8 mouse cellular contexts compared by ENCODE assay signal in genomic region chr10:82985700-82986131, GRCm38 (mm10). TPM values are rescaled to one million over a fixed set of nuclear protein-coding genes. Genes with fewer than 3 reads are reported as not detected.
DNase-seq lines count a peak whose midpoint lies in the region; ATAC-seq and TF ChIP-seq lines count a peak whose summit lies in the region.

No protein-coding gene starts in this region.

- H3K4me3 ChIP-seq in kidney, adult 2 months (ENCODE audit: insufficient read depth, low read depth, low read length), result peak overlapping the region; percentile 60
- peak overlapping the region; percentile 77 for H3K4me3 ChIP-seq in limb, embryonic 14.5 days (replicated peaks; ENCODE audit: low read length)
- peak overlapping the region; percentile 64 for H3K4me3 ChIP-seq in myocyte
- H3K4me3 ChIP-seq in stomach, embryonic 16.5 days (replicated peaks; ENCODE audit: low read length), result peak overlapping the region; percentile 67

- ATAC-seq in frontal cortex, adult (ENCODE audit: low TSS enrichment), result peak; percentile 41
- peak; percentile 12; the same call in 1 of the 2 replicates for ATAC-seq in limb, embryonic 14.5 days (ENCODE audit: low FRiP score, low read depth)
- ATAC-seq in stomach, embryonic 16.5 days (ENCODE audit: insufficient read depth, low FRiP score), result peak; percentile 12; the same call in 1 of the 2 replicates

- peaks cover 7% of the 10 kb centered on the region for H3K4me1 ChIP-seq in kidney, adult 2 months (ENCODE audit: control insufficient read depth, insufficient read depth, low read length)
- H3K4me1 ChIP-seq in limb, embryonic 14.5 days (ENCODE audit: control insufficient read depth, insufficient read depth, low read length), result 0 out of 2 replicates have a peak, but pooled peaks cover 16% of the 10 kb centered on the region
- peaks cover 28% of the 10 kb centered on the region for H3K4me1 ChIP-seq in stomach, embryonic 16.5 days (ENCODE audit: control insufficient read depth, insufficient read depth, low read length)

- H3K79me2 ChIP-seq in myocyte (ENCODE audit: control insufficient read depth, insufficient read depth), result peaks cover 40% of the 10 kb centered on the region

- no peaks in the 10 kb centered on the region for H3K9me3 ChIP-seq in limb, embryonic 14.5 days (ENCODE audit: control insufficient read depth, low read length)
- no peaks in the 10 kb centered on the region for H3K9me3 ChIP-seq in stomach, embryonic 16.5 days (replicated peaks; ENCODE audit: control insufficient read depth, low read length)

- peak overlapping the region; percentile 78 for H3K9ac ChIP-seq in limb, embryonic 14.5 days (ENCODE audit: low read depth, low read length, severe bottlenecking)
- H3K9ac ChIP-seq in stomach, embryonic 16.5 days (ENCODE audit: low read length), result peak overlapping the region; percentile 82

- peak; percentile 64 for DNase-seq in layer of hippocampus, adult 11-12 months (ENCODE audit: low spot score)
- DNase-seq in layer of hippocampus, adult 9-10 months (ENCODE audit: low spot score), result no peak
- peak; percentile 52 for DNase-seq in cerebellum, adult 11-12 months
- peak; percentile 81 for DNase-seq in kidney, adult 2 months
- peak; percentile 63 for DNase-seq in limb, embryonic 14.5 days (ENCODE audit: low spot score)

- peak overlapping the region; percentile 54 for H3K27ac ChIP-seq in kidney, adult 2 months (ENCODE audit: insufficient read depth, low read depth, low read length)
- H3K27ac ChIP-seq in limb, embryonic 14.5 days (replicated peaks; ENCODE audit: low read depth, low read length), result peak overlapping the region; percentile 86
- peak overlapping the region; percentile 73 for H3K27ac ChIP-seq in stomach, embryonic 16.5 days (ENCODE audit: low read length)

- WGBS in kidney, adult 2 months, result under 1% methylated on average over 32 of the region's 32 CpGs
- WGBS in limb, embryonic 14.5 days, result under 1% methylated on average over 32 of the region's 32 CpGs
- under 1% methylated on average over 32 of the region's 32 CpGs for whole genome bisulfite sequencing in stomach, embryonic 16.5 days

- TF ChIP-seq POLR2A in kidney, adult 2 months (IDR thresholded peaks at IDR 0.05; ENCODE audit: low read depth, low read length), result no peak
- no peak for TF ChIP-seq POLR2A in limb, embryonic 14.5 days (IDR thresholded peaks at IDR 0.05; ENCODE audit: borderline replicate concordance, extremely low read depth, insufficient read depth, insufficient read length)
- TF ChIP-seq POLR2A in myocyte (IDR thresholded peaks at IDR 0.05; ENCODE audit: insufficient read length, low read depth), result no peak

- peak overlapping the region; percentile 20 for H3ac ChIP-seq in myocyte (ENCODE audit: control insufficient read depth, insufficient read length)

- H3K36me3 ChIP-seq in kidney, adult 2 months (ENCODE audit: control insufficient read depth, insufficient read depth, low read length), result no peaks in the 10 kb centered on the region
- H3K36me3 ChIP-seq in limb, embryonic 14.5 days (ENCODE audit: control insufficient read depth, insufficient read depth, low read length), result no peaks in the 10 kb centered on the region
- no peaks in the 10 kb centered on the region for H3K36me3 ChIP-seq in myocyte (ENCODE audit: control insufficient read depth, insufficient read depth)
- no peaks in the 10 kb centered on the region for H3K36me3 ChIP-seq in stomach, embryonic 16.5 days (ENCODE audit: control insufficient read depth, insufficient read depth, low read length)

- TF ChIP-seq CTCF in kidney, adult 2 months (conservative IDR thresholded peaks at IDR 0.05; ENCODE audit: insufficient read depth, insufficient read length, low read depth, low read length), result no peak; the same call in 1 of the 2 replicates

- peak overlapping the region; percentile 62 for H3K4me2 ChIP-seq in limb, embryonic 14.5 days (replicated peaks; ENCODE audit: low read depth, low read length, severe bottlenecking)
- peak overlapping the region; percentile 98 for H3K4me2 ChIP-seq in myocyte (ENCODE audit: low read depth)
- H3K4me2 ChIP-seq in stomach, embryonic 16.5 days (ENCODE audit: low read depth, low read length), result peak overlapping the region; percentile 97

- H3K27me3 ChIP-seq in kidney, adult 2 months (replicated peaks; ENCODE audit: control insufficient read depth, insufficient read depth, low read length), result no peaks in the 10 kb centered on the region
- 0 out of 2 replicates have a peak, but pooled peaks cover 4% of the 10 kb centered on the region for H3K27me3 ChIP-seq in limb, embryonic 14.5 days (ENCODE audit: control insufficient read depth, insufficient read depth, low read length)
- no peaks in the 10 kb centered on the region for H3K27me3 ChIP-seq in myocyte (ENCODE audit: control insufficient read depth, insufficient read depth, insufficient read length)
- H3K27me3 ChIP-seq in stomach, embryonic 16.5 days (ENCODE audit: control insufficient read depth, insufficient read depth, low read length), result peaks cover 7% of the 10 kb centered on the region; the same call in 1 of the 2 replicates

TF ChIP-seq in myocyte, 11 proteins besides CTCF, POLR2A, EP300 and RAD21:
- TF ChIP-seq TCF12 (IDR thresholded peaks at IDR 0.05; ENCODE audit: insufficient read depth, poor library complexity, severe bottlenecking) (no peak), MYOG (IDR thresholded peaks at IDR 0.05; ENCODE audit: control insufficient read depth in 1 of 3, insufficient read depth in 1 of 3, insufficient read length in 2 of 3, low read depth in 2 of 3) (peak in 1 of 3 experiments; percentile 1)

RNA-seq across cellular contexts. Expression of gene Chst11, which starts 0.4 kb away (rescaled TPM):
- 8.0 and 9.2 TPM in 2 replicates for polyA plus RNA-seq in kidney, adult 2 months (2012; rRNA removed)
- 27.6 and 38.4 TPM in 2 replicates for polyA plus RNA-seq in limb, embryonic 14.5 days (2012; rRNA removed)
- polyA plus RNA-seq in limb, embryonic 14.5 days (2014; fragmentation: Nextera tagmentation; extraction: Ambion mirVana), result 5.2 and 5.9 TPM in 2 replicates
- polyA plus RNA-seq in myocyte (2012; fragmentation: generic; extraction: Trizol), result 12.1 TPM
- 0.85 and 1.1 TPM in 2 replicates for polyA plus RNA-seq in stomach, embryonic 16.5 days (2015; fragmentation: Nextera tagmentation; extraction: Ambion mirVana)
